Mouse (Mus musculus): ENCODE results near the gene AI413582. TPM values are rescaled to one million over a fixed set of nuclear protein-coding genes. Genes with fewer than 3 reads are reported as not detected.

The AI413582 gene
- total and polyA plus RNA-seq, 3 experiments = 20.6 to 56.5 TPM; not detected in 1

DNA sequence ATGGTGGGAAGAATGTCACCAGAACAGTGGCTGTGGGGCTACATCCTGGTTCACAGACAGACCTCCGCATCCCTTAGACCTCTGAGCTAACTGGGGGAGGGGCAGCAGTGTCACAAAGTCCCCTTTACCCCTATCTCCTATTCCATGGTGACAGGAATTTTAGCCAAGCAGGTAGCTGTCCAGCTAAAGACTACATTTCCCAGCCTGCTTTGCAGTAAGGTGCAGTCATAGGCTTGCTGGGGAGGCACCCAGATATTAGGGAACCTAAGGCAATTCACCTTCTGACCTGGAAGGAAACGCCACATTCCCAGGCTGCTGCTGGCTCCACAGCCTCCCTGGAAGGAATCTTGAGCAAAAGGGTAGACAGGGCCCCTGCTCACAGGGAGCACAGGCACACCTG lies 24.3 kb downstream of the AI413582 start:
- peak; percentile 23 for DNase-seq (ENCODE audit: low read depth, low spot score)
- H3K9me3 ChIP-seq (replicated peaks; ENCODE audit: insufficient read depth, low read length) = no peaks in the 10 kb centered on the region
- no peak overlapping the region for H3K9ac ChIP-seq (ENCODE audit: control insufficient read depth, low read depth, low read length, poor library complexity, severe bottlenecking)
- H3K79me2 ChIP-seq (ENCODE audit: control insufficient read depth, insufficient read depth, low read length, poor library complexity) = no peaks in the 10 kb centered on the region
- H3K4me1 ChIP-seq (ENCODE audit: control insufficient read depth in 1 of 2, insufficient read depth in 2 of 2, low read length in 2 of 2) = no peaks in the 10 kb centered on the region
- no peak overlapping the region for H3K4me3 ChIP-seq (ENCODE audit: control insufficient read depth in 1 of 2, insufficient read depth in 1 of 2, low read depth in 2 of 2, low read length in 2 of 2)
- H3K27ac ChIP-seq (ENCODE audit: control insufficient read depth, low read depth, low read length) = no peak overlapping the region
- no peaks in the 10 kb centered on the region for H3K27me3 ChIP-seq (ENCODE audit: control insufficient read depth in 1 of 2, insufficient read depth in 2 of 2, low read length in 2 of 2)
- TF ChIP-seq MAX (IDR thresholded peaks at IDR 0.05; ENCODE audit: low read length) (no peak), POLR2A (IDR thresholded peaks at IDR 0.05; ENCODE audit: control insufficient read depth in 1 of 2, insufficient read depth in 1 of 2, low read depth in 1 of 2, low read length in 2 of 2, poor library complexity in 1 of 2) (no peak), HCFC1 (IDR thresholded peaks at IDR 0.05; ENCODE audit: low read depth, low read length) (peak; percentile 88), JUND (IDR thresholded peaks at IDR 0.05; ENCODE audit: low read depth, low read length) (no peak)
- no peaks in the 10 kb centered on the region for H3K36me3 ChIP-seq (ENCODE audit: control insufficient read depth in 1 of 2, insufficient read depth in 2 of 2, low read length in 2 of 2)

- Histone ChIP-seq H3K9me3 (replicated peaks; ENCODE audit: insufficient read depth, low read length) (no peaks in the 10 kb centered on the region), H3K27ac (ENCODE audit: control insufficient read depth, low read depth, low read length) (no peak overlapping the region), H3K79me2 (ENCODE audit: control insufficient read depth, insufficient read depth, low read length, poor library complexity) (no peaks in the 10 kb centered on the region), H3K9ac (ENCODE audit: control insufficient read depth, low read depth, low read length, poor library complexity, severe bottlenecking) (no peak overlapping the region), H3K27me3 (ENCODE audit: control insufficient read depth in 1 of 2, insufficient read depth in 2 of 2, low read length in 2 of 2) (no peaks in the 10 kb centered on the region), H3K36me3 (ENCODE audit: control insufficient read depth in 1 of 2, insufficient read depth in 2 of 2, low read length in 2 of 2) (no peaks in the 10 kb centered on the region), H3K4me1 (ENCODE audit: control insufficient read depth in 1 of 2, insufficient read depth in 2 of 2, low read length in 2 of 2) (no peaks in the 10 kb centered on the region), H3K4me3 (ENCODE audit: control insufficient read depth in 1 of 2, insufficient read depth in 1 of 2, low read depth in 2 of 2, low read length in 2 of 2) (no peak overlapping the region)
- peak; percentile 88 for DNase-seq (ENCODE audit: low read depth, low spot score)
- TF ChIP-seq ZC3H11A (IDR thresholded peaks at IDR 0.05; ENCODE audit: low read depth, low read length) = peak; percentile 94
- TF ChIP-seq MYC (IDR thresholded peaks at IDR 0.05; ENCODE audit: low read depth, low read length) = peak; percentile 52; the same call in 1 of the 2 replicates
- TF ChIP-seq BHLHE40 (IDR thresholded peaks at IDR 0.05; ENCODE audit: borderline replicate concordance, low read depth, low read length) = peak; percentile 49
- TF ChIP-seq RCOR1 (IDR thresholded peaks at IDR 0.05; ENCODE audit: low read depth, low read length) = peak; percentile 42; the same call in 1 of the 2 replicates
- no peak for TF ChIP-seq NRF1 (IDR thresholded peaks at IDR 0.05; ENCODE audit: insufficient read depth, low read depth, low read length, poor library complexity, severe bottlenecking)
- peak; percentile 96 for TF ChIP-seq SMC3 (IDR thresholded peaks at IDR 0.05; ENCODE audit: low read depth, low read length)
- TF ChIP-seq MAX (IDR thresholded peaks at IDR 0.05; ENCODE audit: low read length) = peak; percentile 71
- TF ChIP-seq E2F4 (IDR thresholded peaks at IDR 0.05; ENCODE audit: borderline replicate concordance, low read depth, low read length) = no peak
- 0 out of 2 replicates have a peak, but pooled peaks have one; percentile 40 for TF ChIP-seq HCFC1 (IDR thresholded peaks at IDR 0.05; ENCODE audit: low read depth, low read length)
- peak; percentile 98 to 100 (median 99) for TF ChIP-seq CTCF (IDR thresholded peaks at IDR 0.05 in 2 of 3, conservative IDR thresholded peaks at IDR 0.05 in 1 of 3; ENCODE audit: control insufficient read depth in 1 of 3, insufficient read depth in 1 of 3, low read depth in 2 of 3, low read length in 3 of 3, poor library complexity in 1 of 3, severe bottlenecking in 1 of 3)
- no peak for TF ChIP-seq TAL1 (IDR thresholded peaks at IDR 0.05; ENCODE audit: low read length)
- TF ChIP-seq RAD21 (IDR thresholded peaks at IDR 0.05; ENCODE audit: low read depth, low read length) = peak; percentile 98
- TF ChIP-seq MXI1 (IDR thresholded peaks at IDR 0.05; ENCODE audit: low read depth, low read length) = 0 out of 2 replicates have a peak, but pooled peaks have one; percentile 29
- no peak for TF ChIP-seq UBTF (IDR thresholded peaks at IDR 0.05; ENCODE audit: borderline replicate concordance, insufficient read depth, low read depth, low read length)
- 0 out of 2 replicates have a peak, but pooled peaks have one; percentile 24 for TF ChIP-seq TBP (IDR thresholded peaks at IDR 0.05; ENCODE audit: low read depth, low read length)
- peak; percentile 66; the same call in 1 of the 2 replicates for TF ChIP-seq SIN3A (IDR thresholded peaks at IDR 0.05; ENCODE audit: low read length)
These were observed 30.8 kb downstream of the AI413582 start for GRCm38 (mm10) chr17:27534718-27535117.
